Mouse (Mus musculus): Measurements from ENCODE around the gene Dpep2nb. TPM values are rescaled to one million over a fixed set of nuclear protein-coding genes. Genes with fewer than 3 reads are reported as not detected.

Gene Dpep2nb
- total and polyA plus RNA-seq, 3 experiments, result not detected

DNA sequence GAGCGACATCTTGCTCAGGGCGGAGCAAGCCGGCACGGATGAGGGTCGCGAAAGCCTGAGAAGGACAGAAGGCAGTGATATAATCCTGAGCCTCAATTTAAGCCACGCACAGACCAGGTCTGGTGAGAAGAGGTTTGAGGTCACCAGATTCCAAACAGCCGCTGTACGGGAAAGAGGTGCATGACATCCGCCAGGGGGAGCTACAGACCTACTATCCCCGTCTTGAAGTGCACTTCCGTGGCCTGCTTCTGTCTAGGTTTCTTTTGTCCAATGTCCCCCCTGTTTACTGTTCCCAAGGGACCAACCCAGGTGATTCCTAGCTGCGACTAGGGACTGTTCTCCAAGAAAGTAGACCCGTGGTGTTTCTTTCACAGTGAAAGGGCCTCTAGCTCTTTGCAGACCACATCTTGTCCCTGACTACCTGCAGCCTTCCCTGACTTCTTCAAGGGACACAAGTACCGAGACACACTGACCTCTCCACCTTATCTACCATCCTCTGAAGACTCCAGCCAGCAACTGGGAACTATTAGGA lies 14.9 kb downstream of the Dpep2nb start, which contains the start of gene Dus2:
TSS of gene Dus2 (plus strand) at position 482 of the 532 bp plus-strand sequence.
- peak within 1 kb of the TSS; percentile 25; the same call in 1 of the 2 replicates for H3K4me2 ChIP-seq (ENCODE audit: insufficient read depth, low read depth, poor library complexity, severe bottlenecking)
- peak; percentile 92 for DNase-seq (ENCODE audit: extremely low read depth)
- H3K9ac ChIP-seq (ENCODE audit: insufficient read depth, low read depth), result no peak within 1 kb of the TSS
- TF ChIP-seq PAX5 (IDR thresholded peaks at IDR 0.05; ENCODE audit: low read length) (no peak), MXI1 (IDR thresholded peaks at IDR 0.05; ENCODE audit: low read depth, low read length) (no peak), JUN (IDR thresholded peaks at IDR 0.05; ENCODE audit: insufficient read depth, low read depth, low read length) (no peak), ZNF384 (IDR thresholded peaks at IDR 0.05; ENCODE audit: low read depth, low read length) (no peak), SIN3A (IDR thresholded peaks at IDR 0.05; ENCODE audit: low read length) (no peak), IRF4 (IDR thresholded peaks at IDR 0.05; ENCODE audit: low read depth, low read length) (peak; percentile 58; the same call in 1 of the 2 replicates), RAD21 (IDR thresholded peaks at IDR 0.05; ENCODE audit: low read depth, low read length) (peak; percentile 98), ELF1 (IDR thresholded peaks at IDR 0.05; ENCODE audit: low read depth, low read length) (peak; percentile 83), MAX (IDR thresholded peaks at IDR 0.05; ENCODE audit: low read length) (peak; percentile 43; the same call in 1 of the 2 replicates), ZMIZ1 (IDR thresholded peaks at IDR 0.05; ENCODE audit: low read depth, low read length) (no peak), CTCF (conservative IDR thresholded peaks at IDR 0.05 in 1 of 2, IDR thresholded peaks at IDR 0.05 in 1 of 2; ENCODE audit: low read depth in 2 of 2, low read length in 2 of 2) (peak; percentile 73 to 98), MEF2A (IDR thresholded peaks at IDR 0.05; ENCODE audit: borderline replicate concordance, low read depth, low read length) (peak; percentile 31; the same call in 1 of the 2 replicates), ZC3H11A (IDR thresholded peaks at IDR 0.05; ENCODE audit: low read depth, low read length) (peak; percentile 90), HCFC1 (IDR thresholded peaks at IDR 0.05; ENCODE audit: low read depth, low read length) (0 out of 2 replicates have a peak, but pooled peaks have one; percentile 29), UBTF (IDR thresholded peaks at IDR 0.05; ENCODE audit: low read depth, low read length) (no peak), SMC3 (IDR thresholded peaks at IDR 0.05; ENCODE audit: low read depth, low read length) (peak; percentile 99), BHLHE40 (IDR thresholded peaks at IDR 0.05; ENCODE audit: low read depth, low read length) (peak; percentile 42; the same call in 1 of the 2 replicates), ZKSCAN1 (IDR thresholded peaks at IDR 0.05; ENCODE audit: borderline replicate concordance, low read depth, low read length) (no peak), KAT2A (IDR thresholded peaks at IDR 0.05; ENCODE audit: insufficient replicate concordance, low read length) (no peak)
- no peaks in the 10 kb centered on the region for H3K9me3 ChIP-seq (replicated peaks; ENCODE audit: low read length)
- dilution Hi-C loops (cut with MboI; ENCODE audit: extremely low pct_ligation_motif_present, extremely low pct_unique_long_range_greater_than_20kb, low sequenced_read_pairs), result no loop called here
- no peak within 1 kb of the TSS for H3K4me3 ChIP-seq (replicated peaks in 1 of 3; ENCODE audit: low read depth in 2 of 3, low read length in 2 of 3, poor library complexity in 1 of 3)
- H3K4me1 ChIP-seq (ENCODE audit: control insufficient read depth in 1 of 2, insufficient read depth in 2 of 2), result peaks cover 11 to 31% of the 10 kb centered on the region in 2 experiments
- peak within 1 kb of the TSS; percentile 6; the same call in 1 of the 2 replicates for H3K27ac ChIP-seq (ENCODE audit: insufficient read depth, low read depth)
- H3K27me3 ChIP-seq (replicated peaks), result peaks cover 9% of the 10 kb centered on the region
- H3K36me3 ChIP-seq (replicated peaks in 1 of 2; ENCODE audit: control insufficient read depth in 1 of 2, insufficient read depth in 1 of 2, low read length in 1 of 2), result no peaks in the 10 kb centered on the region
- H3K79me2 ChIP-seq (replicated peaks; ENCODE audit: control insufficient read depth, extremely low read depth, insufficient read depth, poor library complexity, severe bottlenecking), result no peaks in the 10 kb centered on the region
- in situ Hi-C loops (cut with MboI; ENCODE audit: low pct_ligation_motif_present, low pct_unique_long_range_greater_than_20kb, low sequenced_read_pairs), result loop anchor here (5.0 kb wide), 1 partner anchor 36 kb away; no protein-coding TSS in a partner anchor

- Histone ChIP-seq H3K4me2 (ENCODE audit: insufficient read depth, low read depth, poor library complexity, severe bottlenecking) (no peak overlapping the region), H3K4me3 (replicated peaks in 1 of 3; ENCODE audit: low read depth in 2 of 3, low read length in 2 of 3, poor library complexity in 1 of 3) (no peak overlapping the region), H3K36me3 (replicated peaks in 1 of 2; ENCODE audit: control insufficient read depth in 1 of 2, insufficient read depth in 1 of 2, low read length in 1 of 2) (no peaks in the 10 kb centered on the region), H3K4me1 (ENCODE audit: control insufficient read depth in 1 of 2, insufficient read depth in 2 of 2) (peaks cover 13 to 29% of the 10 kb centered on the region in 2 experiments), H3K27me3 (replicated peaks) (peaks cover 6% of the 10 kb centered on the region), H3K79me2 (replicated peaks; ENCODE audit: control insufficient read depth, extremely low read depth, insufficient read depth, poor library complexity, severe bottlenecking) (no peaks in the 10 kb centered on the region), H3K9ac (ENCODE audit: insufficient read depth, low read depth) (no peak overlapping the region), H3K9me3 (replicated peaks; ENCODE audit: low read length) (no peaks in the 10 kb centered on the region), H3K27ac (ENCODE audit: insufficient read depth, low read depth) (no peak overlapping the region)
- in situ Hi-C loops (cut with MboI; ENCODE audit: low pct_ligation_motif_present, low pct_unique_long_range_greater_than_20kb, low sequenced_read_pairs) (no loop called here), dilution Hi-C loops (cut with MboI; ENCODE audit: extremely low pct_ligation_motif_present, extremely low pct_unique_long_range_greater_than_20kb, low sequenced_read_pairs) (no loop called here)
- no peak for DNase-seq (ENCODE audit: extremely low read depth)
- TF ChIP-seq TBP (conservative IDR thresholded peaks at IDR 0.05; ENCODE audit: low read depth, low read length) (no peak), BHLHE40 (IDR thresholded peaks at IDR 0.05; ENCODE audit: low read depth, low read length) (no peak), ELF1 (IDR thresholded peaks at IDR 0.05; ENCODE audit: low read depth, low read length) (no peak), MAFK (IDR thresholded peaks at IDR 0.05; ENCODE audit: insufficient replicate concordance, low read length) (no peak), RCOR1 (conservative IDR thresholded peaks at IDR 0.05; ENCODE audit: low read depth, low read length) (no peak), KAT2A (IDR thresholded peaks at IDR 0.05; ENCODE audit: insufficient replicate concordance, low read length) (no peak), ZMIZ1 (IDR thresholded peaks at IDR 0.05; ENCODE audit: low read depth, low read length) (no peak), USF1 (IDR thresholded peaks at IDR 0.05; ENCODE audit: low read depth, low read length) (no peak), TCF12 (IDR thresholded peaks at IDR 0.05; ENCODE audit: low read depth, low read length) (no peak), MEF2A (IDR thresholded peaks at IDR 0.05; ENCODE audit: borderline replicate concordance, low read depth, low read length) (no peak), CHD2 (IDR thresholded peaks at IDR 0.05; ENCODE audit: low read length) (no peak), SIN3A (IDR thresholded peaks at IDR 0.05; ENCODE audit: low read length) (no peak), CTCF (conservative IDR thresholded peaks at IDR 0.05 in 1 of 2, IDR thresholded peaks at IDR 0.05 in 1 of 2; ENCODE audit: low read depth in 2 of 2, low read length in 2 of 2) (no peak)
These were observed 17.2 kb downstream of the Dpep2nb start for GRCm38 (mm10) chr8:105988546-105988945.
